Mouse (Mus musculus) left cerebral cortex, adult 9 months (tissue): ENCODE measurements at regions not wholly inside any gene's neighbourhood (a gene's known extent, or its start where the extent isn't known, plus 50 kb on each side); places are given as distances from the start of the nearest gene placed in this dataset.

ENCODE experiments used
- DNase-seq, 2 experiments: peaks; one replicate each; pipeline ENCODE4 v3.0.0; 2022; ENCODE audit warnings: low spot score in 2 of 2

- DNase-seq: peak; percentile 40 to 52
Measured at GRCm38 (mm10) chr4:82234443-82234842, 471.1 kb downstream of the Nfib start.

- no peak for DNase-seq
Measured at GRCm38 (mm10) chr4:82226197-82227119, 479.1 kb downstream of the Nfib start.

GRCm38 (mm10) chr4:82220724-82221123 is 484.8 kb downstream of the Nfib start:
- DNase-seq: no peak

GRCm38 (mm10) chr4:82220120-82220714 is 485.3 kb downstream of the Nfib start:
- no peak for DNase-seq

- no peak for DNase-seq
Measured at GRCm38 (mm10) chr4:82218616-82219015, 486.9 kb downstream of the Nfib start.

GRCm38 (mm10) chr4:82207031-82207430 is 498.5 kb downstream of the Nfib start:
- DNase-seq: no peak

- DNase-seq: no peak
Measured at GRCm38 (mm10) chr4:82200306-82200705, 505.2 kb downstream of the Nfib start.

- DNase-seq: no peak
Measured at GRCm38 (mm10) chr4:82199118-82199517, 506.4 kb downstream of the Nfib start.

GRCm38 (mm10) chr4:82197611-82198010 is 507.9 kb downstream of the Nfib start:
- no peak for DNase-seq

GRCm38 (mm10) chr4:82196024-82196647 is 509.4 kb downstream of the Nfib start:
- DNase-seq: no peak

GRCm38 (mm10) chr4:82193905-82194304 is 511.6 kb downstream of the Nfib start:
- no peak for DNase-seq

GRCm38 (mm10) chr4:82186892-82187291 is 518.7 kb downstream of the Nfib start:
- DNase-seq: no peak

- no peak for DNase-seq
Measured at GRCm38 (mm10) chr4:82183974-82184373, 521.6 kb downstream of the Nfib start.

GRCm38 (mm10) chr4:82178112-82178511 is 527.4 kb downstream of the Nfib start:
- DNase-seq: no peak

- no peak for DNase-seq
Measured at GRCm38 (mm10) chr4:82176723-82177122, 528.8 kb downstream of the Nfib start.

GRCm38 (mm10) chr4:82173461-82174085 is 532.0 kb downstream of the Nfib start:
- DNase-seq: no peak

- no peak for DNase-seq
Measured at GRCm38 (mm10) chr4:82170930-82171329, 534.6 kb downstream of the Nfib start.

- no peak for DNase-seq
Measured at GRCm38 (mm10) chr4:82168032-82168431, 537.5 kb downstream of the Nfib start.

- DNase-seq: no peak
Measured at GRCm38 (mm10) chr4:82167396-82167795, 538.2 kb downstream of the Nfib start.

GRCm38 (mm10) chr4:82166826-82167225 is 538.7 kb downstream of the Nfib start:
- no peak for DNase-seq

GRCm38 (mm10) chr4:82166087-82166486 is 539.5 kb downstream of the Nfib start:
- DNase-seq: no peak

GRCm38 (mm10) chr4:82164058-82164457 is 541.5 kb downstream of the Nfib start:
- no peak for DNase-seq
